Mouse (Mus musculus) olfactory bulb, adult 2 months (tissue): ENCODE measurements around the gene Lpar6.

Experiments
- CTCF ChIP-seq: fragments of 200-500 bp; IDR thresholded peaks from 2 replicates; pipeline ENCODE4 v1.5.1; 2012; ENCODE audit warnings: low read depth, mild to moderate bottlenecking, low read length, moderate library complexity; ENCODE audit not compliant: insufficient read depth
- POLR2A ChIP-seq: fragments of 200-500 bp; IDR thresholded peaks from 2 replicates; pipeline ENCODE4 v1.6.1; 2012; ENCODE audit warnings: mild to moderate bottlenecking, low read depth, low read length, moderate library complexity; ENCODE audit not compliant: insufficient read depth

DNA sequence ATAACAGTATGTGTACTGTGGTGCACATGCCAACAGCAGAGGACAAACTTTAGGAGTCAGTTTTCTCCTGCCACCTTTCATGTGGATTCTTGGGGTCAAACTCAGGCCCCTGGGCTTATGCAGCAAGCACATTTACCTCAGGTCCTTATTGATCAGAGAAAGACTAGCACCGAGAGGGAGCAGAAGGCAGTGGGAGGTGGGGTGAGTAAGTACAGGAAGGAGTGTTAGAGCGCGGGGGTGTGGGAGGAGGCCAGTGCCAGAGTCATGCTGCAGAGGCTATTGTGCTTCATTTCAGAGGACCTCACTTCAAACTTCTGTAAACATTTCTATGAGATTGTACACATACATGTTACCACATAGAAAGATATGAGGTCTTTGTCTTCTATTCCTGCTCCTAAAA lies 36.2 kb upstream of the Lpar6 start:
- TF ChIP-seq CTCF (no peak), POLR2A (no peak)
